Mouse (Mus musculus) liver, postnatal 0 days (tissue): ENCODE measurements around the gene Ints5. TPM values are rescaled to one million over a fixed set of nuclear protein-coding genes. Genes with fewer than 3 reads are reported as not detected.
"Not testable (repeated sequence)": the region's sequence is repeated elsewhere in the genome, so short reads cannot be mapped to it uniquely, and the experiment has no call there.

Source experiments
- ATAC-seq: fragments of 200-750 bp; cut with Nextera tagmentation; 2 replicates; pipeline ENCODE4 v1.8.0; 2017; ENCODE audit warnings: mild to moderate bottlenecking, moderate library complexity
- DNase-seq: peaks from one replicate; pipeline ENCODE4 v3.0.0-alpha.2; 2016
- H3K27ac ChIP-seq: fragments of 300-500 bp; sonication (generic); 2 replicates; pipeline ENCODE4 v1.5.1; 2014; ENCODE audit warnings: antibody characterized with exemption, moderate library complexity, mild to moderate bottlenecking, low read depth
- H3K27me3 ChIP-seq: fragments of 300-500 bp; sonication (generic); 2 replicates; pipeline ENCODE4 v1.6.1; 2014; ENCODE audit warnings: low read length, control low read depth, mixed read lengths; ENCODE audit not compliant: insufficient read depth
- H3K36me3 ChIP-seq: fragments of 300-500 bp; sonication (generic); replicated peaks from 2 replicates; pipeline ENCODE4 v1.6.1; 2014; ENCODE audit warnings: mild to moderate bottlenecking, control low read depth, low read length, moderate library complexity, mixed read lengths; ENCODE audit not compliant: insufficient read depth
- H3K4me1 ChIP-seq: fragments of 300-500 bp; sonication (generic); 2 replicates; pipeline ENCODE4 v1.6.1; 2014; ENCODE audit warnings: antibody characterized with exemption, mild to moderate bottlenecking, control low read depth; ENCODE audit not compliant: insufficient read depth
- H3K4me2 ChIP-seq: fragments of 300-500 bp; sonication (generic); 2 replicates; pipeline ENCODE4 v1.6.1; 2014; ENCODE audit warnings: low read depth, mild to moderate bottlenecking, low read length, moderate library complexity, mixed read lengths
- H3K4me3 ChIP-seq: fragments of 300-500 bp; sonication (generic); 2 replicates; pipeline ENCODE4 v1.5.1; 2014; ENCODE audit warnings: low read depth, low read length
- H3K9ac ChIP-seq: fragments of 300-500 bp; sonication (generic); replicated peaks from 2 replicates; pipeline ENCODE4 v1.6.1; 2014; ENCODE audit warnings: mild to moderate bottlenecking, moderate library complexity
- H3K9me3 ChIP-seq: fragments of 300-500 bp; sonication (generic); 2 replicates; pipeline ENCODE4 v1.6.1; 2016; ENCODE audit warnings: mild to moderate bottlenecking, control low read depth, low read length, mixed read lengths
- CTCF ChIP-seq: sonication (generic); IDR thresholded peaks from 2 replicates; pipeline ENCODE4 v1.5.1; 2016; ENCODE audit warnings: antibody characterized with exemption, low read depth
- EP300 ChIP-seq: IDR thresholded peaks from 2 replicates; pipeline ENCODE4 v1.6.1; 2016; ENCODE audit warnings: antibody characterized with exemption, low read depth, mild to moderate bottlenecking
- WGBS: fragments of 180-500 bp; shearing (Covaris S2); extraction: QIAGEN DNeasy Blood & Tissue Kit; methylation state at CpG from one replicate; pipeline ENCODE4 v1.1.7; 2014; ENCODE audit not compliant: insufficient replicate concordance; 5-methylcytosine and 5-hydroxymethylcytosine counted together
- polyA plus RNA-seq: library from polyadenylated mRNA; unstranded; fragments of >200 nt; fragmentation: Nextera tagmentation; extraction: Ambion mirVana; gene quantifications from 2 replicates; pipeline ENCODE4 v1.2.1, GENCODE M21; 2015

Gene Ints5
- polyA plus RNA-seq, 1 experiment from 2014 or later = 12.1 TPM

DNA sequence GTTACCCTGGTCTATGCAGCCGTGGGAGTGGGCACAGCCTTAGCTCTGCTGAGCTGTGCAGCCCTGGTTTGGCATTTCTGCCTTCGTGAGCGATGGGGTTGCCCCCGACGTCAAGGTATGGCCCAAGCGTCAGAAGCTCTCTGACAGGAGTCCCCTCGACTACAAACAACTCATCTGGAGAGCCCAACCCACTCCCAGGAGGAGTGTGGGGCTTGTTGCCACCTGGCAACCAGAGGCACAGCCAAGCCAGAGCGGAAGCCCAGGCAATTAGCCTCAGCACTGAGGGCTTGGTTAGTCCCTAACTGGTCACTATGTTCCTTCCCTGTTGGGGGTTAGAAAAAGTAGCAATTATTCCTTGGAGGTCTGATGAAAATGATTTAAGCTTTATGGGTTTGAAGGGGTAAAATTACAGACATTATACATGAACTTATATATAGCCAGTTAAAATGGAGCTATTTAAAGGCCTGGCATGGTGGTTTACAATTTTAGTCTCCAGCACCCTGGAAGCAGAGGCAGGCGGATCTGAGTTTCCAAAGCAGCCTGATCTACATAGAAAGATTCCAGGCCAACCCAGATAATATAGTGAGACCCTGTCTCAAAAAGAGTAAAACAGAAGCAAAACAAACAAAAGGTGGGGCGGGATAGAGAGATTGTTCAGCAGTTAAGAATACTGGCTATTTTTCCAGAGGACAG, 40.4 kb upstream of the Ints5 start:
- Histone ChIP-seq H3K9ac (no peak overlapping the region), H3K36me3 (peaks cover 5% of the 10 kb centered on the region), H3K4me2 (no peak overlapping the region), H3K27ac (no peak overlapping the region), H3K27me3 (no peaks in the 10 kb centered on the region), H3K4me3 (no peak overlapping the region), H3K9me3 (no peaks in the 10 kb centered on the region), H3K4me1 (no peaks in the 10 kb centered on the region)
- no peak for TF ChIP-seq EP300
- ATAC-seq = no peak
- 62% methylated on average over 10 of the region's 10 CpGs for WGBS
- DNase-seq = no peak

DNA sequence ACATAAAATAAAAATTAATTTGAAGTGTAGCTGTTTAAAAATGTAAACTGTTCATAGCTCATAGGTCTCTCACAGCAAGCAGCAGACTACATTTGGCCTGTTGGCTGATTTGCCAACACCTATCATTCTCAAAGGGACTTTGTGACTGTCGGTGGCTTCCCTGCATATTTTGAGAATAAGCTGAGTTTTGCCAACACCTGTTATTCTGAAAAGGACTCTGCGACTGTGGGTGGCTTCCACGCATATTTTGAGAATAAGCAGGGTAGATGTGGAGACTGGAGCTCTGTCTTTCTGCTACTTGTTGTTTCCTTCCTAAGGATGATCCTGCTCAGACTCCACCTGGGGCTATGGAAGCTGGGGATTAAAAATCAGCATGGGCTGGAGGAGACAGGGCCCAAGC, 39.7 kb upstream of the Ints5 start:
- no peak overlapping the region for H3K27ac ChIP-seq
- H3K27me3 ChIP-seq = no peaks in the 10 kb centered on the region
- 73% methylated on average over 3 of the region's 3 CpGs for WGBS
- no peaks in the 10 kb centered on the region for H3K4me1 ChIP-seq
- DNase-seq = no peak
- no peak overlapping the region for H3K4me2 ChIP-seq
- TF ChIP-seq EP300 (no peak), CTCF (no peak)
- H3K9ac ChIP-seq = no peak overlapping the region
- no peaks in the 10 kb centered on the region for H3K9me3 ChIP-seq
- ATAC-seq = no peak
- no peaks in the 10 kb centered on the region; the same call in 1 of the 2 replicates for H3K36me3 ChIP-seq
- no peak overlapping the region for H3K4me3 ChIP-seq

DNA sequence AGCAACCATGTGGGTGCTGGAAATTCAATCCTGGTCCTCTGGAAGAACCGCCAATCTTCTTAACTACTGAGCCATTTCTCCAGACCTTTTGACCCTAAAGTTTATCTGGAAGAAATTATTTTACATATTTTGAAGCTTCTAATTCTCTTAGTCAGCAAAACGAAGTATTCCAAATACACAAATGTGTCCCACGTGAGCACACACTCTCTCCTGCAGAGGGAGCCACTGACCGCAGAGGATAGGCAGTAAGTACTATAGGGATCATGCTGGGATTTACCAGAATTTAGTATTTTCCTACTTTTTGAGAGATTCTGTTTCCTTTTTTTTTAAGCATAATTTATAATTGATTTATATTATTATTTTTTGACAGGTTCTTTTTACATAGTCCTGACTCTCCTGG, 35.1 kb upstream of the Ints5 start:
- peak; percentile 57; the same call in 1 of the 2 replicates for ATAC-seq
- no peaks in the 10 kb centered on the region for H3K4me1 ChIP-seq
- no peak for TF ChIP-seq EP300
- peak; percentile 83 for TF ChIP-seq CTCF
- no peaks in the 10 kb centered on the region for H3K9me3 ChIP-seq
- 32% methylated on average over 4 of the region's 4 CpGs for WGBS
- no peak overlapping the region for H3K4me2 ChIP-seq
- H3K9ac ChIP-seq = no peak overlapping the region
- peak; percentile 66 for DNase-seq
- no peak overlapping the region for H3K4me3 ChIP-seq
- H3K27ac ChIP-seq = no peak overlapping the region
- no peaks in the 10 kb centered on the region for H3K36me3 ChIP-seq
- H3K27me3 ChIP-seq = no peaks in the 10 kb centered on the region

DNA sequence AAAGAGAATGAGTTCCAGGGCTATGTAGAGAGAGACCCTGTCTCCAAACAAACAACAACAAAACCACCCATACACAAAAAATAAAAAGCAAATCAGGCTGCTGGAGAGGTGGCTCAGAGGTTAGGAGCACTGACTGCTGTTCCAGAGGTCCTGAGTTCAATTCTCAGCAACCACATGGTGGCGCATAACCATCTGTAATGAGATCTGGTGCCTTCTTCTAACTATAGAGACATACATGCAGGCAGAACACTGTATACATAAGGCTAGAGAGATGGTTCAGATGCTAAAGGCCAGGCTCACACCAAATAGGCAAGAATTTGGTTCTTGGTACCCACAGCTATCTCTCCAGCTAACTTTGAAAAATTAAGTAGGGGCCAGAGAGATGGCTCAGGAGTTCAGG, 33.8 kb upstream of the Ints5 start:
- no peak overlapping the region for H3K4me2 ChIP-seq
- no peak overlapping the region for H3K27ac ChIP-seq
- H3K27me3 ChIP-seq = no peaks in the 10 kb centered on the region
- TF ChIP-seq EP300 (no peak), CTCF (peak; percentile 76)
- DNase-seq (no peak), ATAC-seq (no peak)
- no peak overlapping the region for H3K4me3 ChIP-seq
- H3K36me3 ChIP-seq = no peaks in the 10 kb centered on the region
- no peaks in the 10 kb centered on the region for H3K9me3 ChIP-seq
- no peak overlapping the region for H3K9ac ChIP-seq
- 19% methylated on average over 1 of the region's 1 CpGs for WGBS
- no peaks in the 10 kb centered on the region for H3K4me1 ChIP-seq

- no peaks in the 10 kb centered on the region for H3K27me3 ChIP-seq
- no peak overlapping the region for H3K4me3 ChIP-seq
- no peak for ATAC-seq
- no peak overlapping the region for H3K4me2 ChIP-seq
- no peak for TF ChIP-seq CTCF
- TF ChIP-seq EP300 = no peak
- H3K9me3 ChIP-seq = no peaks in the 10 kb centered on the region
- no peaks in the 10 kb centered on the region for H3K36me3 ChIP-seq
- no peaks in the 10 kb centered on the region for H3K4me1 ChIP-seq
- 75% methylated on average over 6 of the region's 6 CpGs for WGBS
- no peak for DNase-seq
- H3K27ac ChIP-seq = no peak overlapping the region
- no peak overlapping the region for H3K9ac ChIP-seq
These were observed 28.5 kb upstream of the Ints5 start for GRCm38 (mm10) chr19:8864265-8864664.

GRCm38 (mm10) chr19:8870381-8870780, 22.4 kb upstream of the Ints5 start:
- Histone ChIP-seq H3K4me3 (peak overlapping the region; percentile 96), H3K27ac (peak overlapping the region; percentile 86)
- ATAC-seq = not testable (repeated sequence)

More at GRCm38 (mm10) chr19:8870381-8870780, 22.4 kb upstream of the Ints5 start:
- H3K9me3 ChIP-seq, DNase-seq, H3K27me3 ChIP-seq: not testable (repeated sequence)
- Histone ChIP-seq H3K4me2 (peak overlapping the region; percentile 77), H3K9ac (peak overlapping the region; percentile 98), H3K36me3 (peaks cover 18% of the 10 kb centered on the region), H3K4me1 (peaks cover 11% of the 10 kb centered on the region; the same call in 1 of the 2 replicates)
- 56% methylated on average over 3 of the region's 3 CpGs for WGBS
